Mouse (Mus musculus): ENCODE measurements around the gene Zbtb41. TPM values are rescaled to one million over a fixed set of nuclear protein-coding genes. Genes with fewer than 3 reads are reported as not detected.

The Zbtb41 gene
- polyA plus RNA-seq, 1 experiment from 2014 or later, result 13.2 TPM

DNA sequence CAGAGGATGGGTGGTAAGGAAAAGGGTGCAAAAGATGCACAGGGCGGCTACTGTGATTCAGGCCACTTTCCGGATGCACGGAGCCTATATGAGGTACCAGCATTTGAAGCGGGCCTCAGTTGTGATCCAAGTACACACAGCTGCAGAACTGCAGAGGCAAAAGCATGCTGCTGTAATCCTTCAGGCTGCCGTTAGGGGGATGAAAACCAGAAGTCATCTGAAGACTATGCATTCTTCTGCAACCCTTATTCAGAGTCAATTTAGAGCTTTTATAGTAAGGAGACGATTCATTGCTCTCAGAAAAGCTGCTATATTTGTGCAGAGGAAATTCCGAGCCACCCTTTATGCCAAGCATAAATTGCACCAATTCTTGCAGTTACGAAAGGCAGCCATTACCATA lies 58.2 kb downstream of the Zbtb41 start:
- Histone ChIP-seq H3K4me2 (no peak overlapping the region), H3K9ac (replicated peaks) (no peak overlapping the region), H3K27me3 (no peaks in the 10 kb centered on the region), H3K4me1 (replicated peaks) (no peaks in the 10 kb centered on the region), H3K9me3 (no peaks in the 10 kb centered on the region), H3K36me3 (peaks cover 92% of the 10 kb centered on the region), H3K4me3 (replicated peaks) (no peak overlapping the region), H3K27ac (no peak overlapping the region)
- ATAC-seq (ENCODE audit: insufficient number of reproducible peaks, insufficient read depth, low FRiP score, low TSS enrichment, low read depth), result no peak
- WGBS, result 90% methylated on average over 8 of the region's 8 CpGs

DNA sequence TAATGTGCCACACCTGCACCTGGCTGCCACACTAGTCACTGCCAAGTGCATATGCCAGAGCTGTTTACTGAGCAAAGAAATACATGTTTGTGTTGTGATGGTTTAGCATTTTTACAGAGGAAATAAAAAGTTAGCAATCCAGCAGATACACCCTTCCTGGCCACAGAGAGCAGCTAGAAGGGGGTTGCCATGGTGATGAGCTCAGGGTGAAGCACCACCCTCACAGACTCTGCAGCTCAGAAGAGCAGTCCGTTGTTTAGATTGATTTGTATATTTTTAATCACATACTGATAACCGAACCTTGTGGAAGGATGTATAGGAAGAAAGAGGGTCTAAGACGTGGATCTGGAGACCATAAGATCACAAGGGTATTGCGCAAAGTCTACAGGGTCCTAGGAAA lies 59.1 kb downstream of the Zbtb41 start:
- H3K4me2 ChIP-seq, result no peak overlapping the region
- peaks cover 90% of the 10 kb centered on the region for H3K36me3 ChIP-seq
- H3K27ac ChIP-seq, result no peak overlapping the region
- H3K9me3 ChIP-seq, result no peaks in the 10 kb centered on the region
- no peak overlapping the region for H3K4me3 ChIP-seq (replicated peaks)
- no peak for ATAC-seq (ENCODE audit: insufficient number of reproducible peaks, insufficient read depth, low FRiP score, low TSS enrichment, low read depth)
- H3K4me1 ChIP-seq (replicated peaks), result no peaks in the 10 kb centered on the region
- H3K9ac ChIP-seq (replicated peaks), result no peak overlapping the region
- H3K27me3 ChIP-seq, result no peaks in the 10 kb centered on the region
- WGBS, result 98% methylated on average over 4 of the region's 4 CpGs

DNA sequence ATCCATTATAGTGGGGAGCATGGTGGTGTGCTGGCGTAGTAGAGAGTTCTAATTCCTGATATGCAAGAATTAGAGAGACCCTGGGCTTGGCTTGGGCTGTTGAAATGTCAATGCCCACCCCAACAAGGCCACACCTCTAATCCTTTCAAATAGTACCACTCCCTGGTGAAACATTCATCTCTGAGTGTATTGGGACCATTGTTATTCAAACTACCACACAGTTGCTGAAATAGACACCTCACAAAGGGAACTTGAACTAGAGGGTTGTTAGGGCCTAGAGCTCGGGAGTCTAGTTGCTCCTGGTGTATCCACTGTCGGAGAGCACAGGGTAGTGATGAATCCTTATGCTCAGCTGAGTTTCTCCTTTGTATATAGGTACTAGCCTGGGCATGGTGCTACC lies 72.5 kb downstream of the Zbtb41 start:
- Histone ChIP-seq H3K27ac (no peak overlapping the region), H3K4me2 (no peak overlapping the region), H3K4me3 (replicated peaks) (no peak overlapping the region), H3K27me3 (no peaks in the 10 kb centered on the region), H3K9me3 (no peaks in the 10 kb centered on the region), H3K4me1 (replicated peaks) (no peaks in the 10 kb centered on the region), H3K9ac (replicated peaks) (no peak overlapping the region), H3K36me3 (peaks cover 52% of the 10 kb centered on the region)
- 89% methylated on average over 3 of the region's 3 CpGs for WGBS
- ATAC-seq (ENCODE audit: insufficient number of reproducible peaks, insufficient read depth, low FRiP score, low TSS enrichment, low read depth), result no peak

DNA sequence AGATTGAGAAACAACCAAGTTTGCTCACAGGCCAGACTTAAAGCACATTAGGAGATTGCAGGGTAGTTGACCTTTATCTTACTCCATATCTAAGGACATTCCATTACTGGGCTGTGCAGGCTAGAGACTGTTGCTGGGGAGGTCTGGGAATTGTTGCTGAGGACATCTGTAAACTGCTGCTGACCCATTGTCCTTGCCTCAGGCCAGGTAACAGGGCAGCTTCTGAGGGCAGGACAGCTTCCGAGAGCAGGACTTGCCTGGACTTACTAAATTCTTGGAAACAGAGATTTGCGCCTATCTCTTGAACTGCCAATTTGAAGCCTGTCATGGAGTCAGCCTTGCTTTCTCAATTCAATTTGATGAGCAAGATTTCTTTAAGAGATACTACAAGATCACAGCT lies 73.3 kb downstream of the Zbtb41 start:
- H3K9me3 ChIP-seq, result no peaks in the 10 kb centered on the region

DNA sequence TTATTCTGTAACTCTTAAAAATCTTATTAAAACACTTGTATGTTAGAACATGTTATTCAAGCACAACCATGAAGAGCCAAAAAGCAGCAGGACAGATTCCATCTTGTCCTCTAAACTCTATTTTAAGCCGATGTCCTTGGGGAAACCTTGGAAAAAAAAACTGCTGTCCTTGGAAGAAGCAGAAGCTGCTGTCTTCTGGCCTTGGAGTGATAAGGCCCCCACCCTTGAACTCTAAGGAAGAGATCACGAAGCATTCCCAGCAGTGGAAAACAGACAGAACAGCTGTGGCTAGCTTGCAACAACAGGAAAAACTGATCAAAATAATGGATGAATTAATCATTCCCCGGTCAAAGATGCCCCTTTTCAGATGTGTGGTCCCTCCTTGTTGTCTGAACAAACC lies 74.1 kb downstream of the Zbtb41 start:
- H3K36me3 ChIP-seq, result peaks cover 38% of the 10 kb centered on the region
- H3K4me2 ChIP-seq, result no peak overlapping the region
- WGBS, result 94% methylated on average over 3 of the region's 3 CpGs
- ATAC-seq (ENCODE audit: insufficient number of reproducible peaks, insufficient read depth, low FRiP score, low TSS enrichment, low read depth), result no peak
- no peak overlapping the region for H3K4me3 ChIP-seq (replicated peaks)
- H3K9me3 ChIP-seq, result no peaks in the 10 kb centered on the region
- no peak overlapping the region for H3K9ac ChIP-seq (replicated peaks)
- H3K4me1 ChIP-seq (replicated peaks), result no peaks in the 10 kb centered on the region
- no peak overlapping the region for H3K27ac ChIP-seq
- H3K27me3 ChIP-seq, result no peaks in the 10 kb centered on the region

More for the DNA sequence above, 73.3 kb downstream of the Zbtb41 start:
- H3K9ac ChIP-seq (replicated peaks), result no peak overlapping the region
- 87% methylated on average over 2 of the region's 2 CpGs for WGBS
- ATAC-seq (ENCODE audit: insufficient number of reproducible peaks, insufficient read depth, low FRiP score, low TSS enrichment, low read depth), result no peak
- H3K27ac ChIP-seq, result no peak overlapping the region
- no peaks in the 10 kb centered on the region for H3K4me1 ChIP-seq (replicated peaks)
- no peak overlapping the region for H3K4me3 ChIP-seq (replicated peaks)
- H3K27me3 ChIP-seq, result no peaks in the 10 kb centered on the region
- H3K4me2 ChIP-seq, result no peak overlapping the region
- H3K36me3 ChIP-seq, result peaks cover 45% of the 10 kb centered on the region

DNA sequence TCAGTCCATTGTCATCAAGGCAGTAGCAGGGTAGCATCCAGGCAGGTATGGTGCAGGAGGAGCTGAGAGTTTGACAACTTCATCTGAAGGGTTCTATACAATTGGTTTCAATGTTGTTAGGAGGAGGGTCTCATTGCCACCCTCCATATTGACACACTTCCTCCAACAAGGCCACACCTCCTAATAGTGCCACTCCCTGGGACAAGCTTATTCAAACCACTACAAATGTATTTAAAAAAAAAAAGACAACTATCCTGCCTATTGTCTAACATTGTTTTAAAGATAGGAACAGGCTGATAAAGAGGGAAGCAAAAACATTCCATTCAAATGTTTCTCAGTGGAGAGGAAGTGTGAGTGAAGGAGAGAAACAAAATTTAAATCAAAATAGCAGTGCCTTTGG lies 77.7 kb downstream of the Zbtb41 start:
- ATAC-seq (ENCODE audit: insufficient number of reproducible peaks, insufficient read depth, low FRiP score, low TSS enrichment, low read depth), result no peak
- Histone ChIP-seq H3K9ac (replicated peaks) (no peak overlapping the region), H3K27ac (no peak overlapping the region), H3K4me1 (replicated peaks) (no peaks in the 10 kb centered on the region), H3K36me3 (peaks cover 8% of the 10 kb centered on the region), H3K4me3 (replicated peaks) (no peak overlapping the region), H3K4me2 (no peak overlapping the region), H3K9me3 (no peaks in the 10 kb centered on the region), H3K27me3 (no peaks in the 10 kb centered on the region)

DNA sequence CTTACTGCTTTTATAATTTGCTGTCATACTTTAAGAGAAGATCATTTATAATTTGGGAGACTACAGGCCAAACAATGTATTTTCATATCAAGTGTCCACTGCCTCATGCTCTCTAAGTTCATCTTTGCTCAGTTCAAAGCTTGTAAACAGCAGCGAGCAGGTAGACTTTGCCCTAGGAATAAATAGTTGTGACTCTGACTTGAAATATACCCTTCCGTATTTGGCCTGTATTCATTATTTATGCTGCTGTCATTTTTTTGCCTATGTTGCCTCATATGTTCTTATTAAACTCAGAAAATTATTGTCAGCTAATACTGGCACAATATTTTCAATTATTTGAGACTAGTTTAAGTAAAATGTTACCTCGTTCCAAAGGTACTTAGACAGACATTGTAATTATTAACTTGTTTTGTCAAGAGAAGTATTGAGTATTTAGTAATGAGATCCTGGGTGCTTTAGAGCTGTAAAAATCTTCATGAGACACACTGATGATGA lies 79.2 kb downstream of the Zbtb41 start, which contains the start of gene F13b:
F13b (plus strand) TSS at position 445 of the 495 bp plus-strand sequence.
- no peak within 1 kb of the TSS for H3K27ac ChIP-seq
- WGBS, result 85% methylated on average over 3 of the region's 3 CpGs

More for the DNA sequence above, 79.2 kb downstream of the Zbtb41 start, which contains the start of gene F13b:
- Histone ChIP-seq H3K27me3 (no peaks in the 10 kb centered on the region), H3K4me1 (replicated peaks) (no peaks in the 10 kb centered on the region), H3K4me2 (no peak within 1 kb of the TSS), H3K9me3 (no peaks in the 10 kb centered on the region), H3K9ac (replicated peaks) (no peak within 1 kb of the TSS), H3K4me3 (replicated peaks) (no peak within 1 kb of the TSS), H3K36me3 (no peaks in the 10 kb centered on the region)
- ATAC-seq (ENCODE audit: insufficient number of reproducible peaks, insufficient read depth, low FRiP score, low TSS enrichment, low read depth), result no peak

Other genes starting within 250 kb of the Zbtb41 start
- gene Crb1, start 45.2 kb upstream of the Zbtb41 start, polyA plus RNA-seq (2016; fragmentation: Nextera tagmentation; extraction: Ambion mirVana), result 0.05 and 0.39 TPM in 2 replicates
- gene Aspm, start 32.5 kb downstream of the Zbtb41 start, polyA plus RNA-seq (2016; fragmentation: Nextera tagmentation; extraction: Ambion mirVana), result 25.1 and 25.9 TPM in 2 replicates
- gene F13b, start 79.4 kb downstream of the Zbtb41 start, polyA plus RNA-seq (2016; fragmentation: Nextera tagmentation; extraction: Ambion mirVana), result not detected in 2 replicates
- gene Cfhr1, start 138.0 kb downstream of the Zbtb41 start, polyA plus RNA-seq (2016; fragmentation: Nextera tagmentation; extraction: Ambion mirVana), result not detected in 2 replicates